Mouse (Mus musculus) regulatory T cell (primary cell): ENCODE results near the gene Acads.
"Not testable (repeated sequence)": the region's sequence is repeated elsewhere in the genome, so short reads cannot be mapped to it uniquely, and the experiment has no call there.

ENCODE experiments used
- in situ Hi-C: fragments of 300-600 bp; cut with MboI, MseI; formaldehyde crosslinking; loops from one replicate; pipeline ENCODE4 v1.15.1; 2025; ENCODE audit warnings: high pct_unique_total_duplicates

Gene Acads

GRCm38 (mm10) chr5:115073306-115073705 is 45.8 kb downstream of the Acads start:
- in situ Hi-C loops = not testable (repeated sequence)

- in situ Hi-C loops = no loop called here
Observed at GRCm38 (mm10) chr5:115072143-115072542, 47.0 kb downstream of the Acads start.

- in situ Hi-C loops = no loop called here
Observed at GRCm38 (mm10) chr5:115071096-115071901, 47.8 kb downstream of the Acads start.

GRCm38 (mm10) chr5:115070457-115070856 is 48.7 kb downstream of the Acads start:
- in situ Hi-C loops = no loop called here

GRCm38 (mm10) chr5:115069611-115070010 is 49.5 kb downstream of the Acads start:
- in situ Hi-C loops = no loop called here

- in situ Hi-C loops = no loop called here
Observed at GRCm38 (mm10) chr5:115068671-115069421, 50.3 kb downstream of the Acads start.

GRCm38 (mm10) chr5:115066245-115066644 is 52.9 kb downstream of the Acads start:
- in situ Hi-C loops = no loop called here

- in situ Hi-C loops = no loop called here
Observed at GRCm38 (mm10) chr5:115063391-115063790, 55.8 kb downstream of the Acads start.

GRCm38 (mm10) chr5:115062566-115062965 is 56.6 kb downstream of the Acads start:
- in situ Hi-C loops = no loop called here

GRCm38 (mm10) chr5:115060977-115061376 is 58.2 kb downstream of the Acads start:
- in situ Hi-C loops = no loop called here
